In the genomic region with DNA sequence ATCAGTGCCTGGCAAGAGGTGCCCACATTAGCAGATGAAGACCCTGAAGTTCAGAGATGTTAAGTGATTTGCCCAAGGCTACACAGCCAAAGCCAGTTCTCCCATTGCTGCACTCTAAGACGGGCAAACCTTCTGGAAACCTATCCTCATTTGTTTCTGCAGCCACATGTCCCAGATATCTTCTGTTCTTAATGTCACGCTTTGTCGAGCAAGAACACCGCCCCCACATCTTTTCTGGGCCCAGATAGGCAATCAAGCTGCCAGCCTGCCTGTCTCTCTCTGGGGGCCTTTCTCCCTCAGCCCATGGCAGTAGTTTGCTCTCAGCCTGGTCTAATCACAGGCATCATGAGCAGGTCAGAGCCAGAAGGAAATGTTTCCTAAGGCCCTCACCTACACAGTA, we compare ENCODE assay signal across 24 mouse cellular contexts. TPM values are rescaled to one million over a fixed set of nuclear protein-coding genes. Genes with fewer than 3 reads are reported as not detected.
DNase-seq lines count a peak whose midpoint lies in the region; ATAC-seq and TF ChIP-seq lines count a peak whose summit lies in the region.
"Had no signal": no experiment of that assay in that cellular context is flagged by ENCODE, and none has a peak within 500 bp of the region (broad histone marks: within the 10 kb centered on the region; RNA-seq: fewer than 3 reads in every experiment).

No protein-coding gene starts in this region.

- no peak overlapping the region for H3K4me2 ChIP-seq in forebrain, embryonic 12.5 days
- H3K4me2 ChIP-seq in midbrain, postnatal 0 days (ENCODE audit: low read depth, low read length, poor library complexity, severe bottlenecking) = no peak overlapping the region
- H3K4me2 ChIP-seq: embryonic facial prominence, embryonic 13.5 days; neural tube, embryonic 15.5 days had no signal

- 82% methylated on average over 4 of the region's 4 CpGs for WGBS in forebrain, embryonic 12.5 days
- WGBS in midbrain, postnatal 0 days = 70% methylated on average over 4 of the region's 4 CpGs

- no peak overlapping the region for H3K27ac ChIP-seq in forebrain, embryonic 12.5 days
- H3K27ac ChIP-seq in midbrain, postnatal 0 days (ENCODE audit: low read depth, low read length) = no peak overlapping the region
- H3K27ac ChIP-seq: embryonic facial prominence, embryonic 13.5 days; neural tube, embryonic 15.5 days had no signal

- H3K36me3 ChIP-seq in forebrain, embryonic 12.5 days (replicated peaks) = no peaks in the 10 kb centered on the region
- peaks cover 6% of the 10 kb centered on the region for H3K36me3 ChIP-seq in midbrain, postnatal 0 days (ENCODE audit: insufficient read depth, low read length)

- intact Hi-C loops in left cerebral cortex, postnatal 25 days (cut with DNase I) = no loop called here

- H3K9ac ChIP-seq in forebrain, embryonic 12.5 days = no peak overlapping the region
- no peak overlapping the region for H3K9ac ChIP-seq in midbrain, postnatal 0 days (replicated peaks; ENCODE audit: low read length, poor library complexity, severe bottlenecking)
- H3K9ac ChIP-seq: embryonic facial prominence, embryonic 13.5 days; neural tube, embryonic 15.5 days had no signal

- H3K9me3 ChIP-seq in forebrain, embryonic 12.5 days = no peaks in the 10 kb centered on the region
- H3K9me3 ChIP-seq in midbrain, postnatal 0 days (ENCODE audit: low read length) = no peaks in the 10 kb centered on the region
- H3K9me3 ChIP-seq: embryonic facial prominence, embryonic 13.5 days; neural tube, embryonic 15.5 days had no signal

- TF ChIP-seq CTCF in midbrain, postnatal 0 days (IDR thresholded peaks at IDR 0.05) = no peak

- ATAC-seq in frontal cortex, adult (ENCODE audit: low TSS enrichment) = peak; percentile 77
- no peak for ATAC-seq in forebrain, embryonic 12.5 days (ENCODE audit: low FRiP score)
- no peak for ATAC-seq in midbrain, postnatal 0 days (ENCODE audit: low FRiP score)
- ATAC-seq: hindbrain, embryonic 16.5 days; intestine, embryonic 16.5 days had no signal

- no peak for DNase-seq in frontal cortex, postnatal 25 days (ENCODE audit: low spot score in 2 of 2)
- peak; percentile 37 for DNase-seq in layer of hippocampus, adult 11-12 months (ENCODE audit: low spot score)
- no peak for DNase-seq in layer of hippocampus, postnatal 25 days (ENCODE audit: extremely low spot score in 1 of 2, low spot score in 1 of 2)
- DNase-seq in brain, adult 2 months (ENCODE audit: low read depth, low spot score) = peak; percentile 81
- peak; percentile 26 to 63 for DNase-seq in left cerebral cortex, postnatal 25 days (ENCODE audit: low spot score in 2 of 2)
- no peak for DNase-seq in midbrain, postnatal 0 days (ENCODE audit: low spot score)
- DNase-seq: adrenal gland, adult 8-10 months; cerebellum, adult 9-11 months; gastrocnemius, postnatal 14 days; heart, adult 18-20 months; heart, postnatal 36 days; liver; lung, adult 18-20 months; lung, postnatal 14 days; midbrain, embryonic 14.5 days; thymus, adult 18-20 months; thymus, postnatal 4 days had no signal

- H3K4me1 ChIP-seq in forebrain, embryonic 12.5 days = no peaks in the 10 kb centered on the region
- no peaks in the 10 kb centered on the region for H3K4me1 ChIP-seq in midbrain, postnatal 0 days (ENCODE audit: insufficient read depth, low read length)
- H3K4me1 ChIP-seq: embryonic facial prominence, embryonic 13.5 days; neural tube, embryonic 15.5 days had no signal

- H3K27me3 ChIP-seq in forebrain, embryonic 12.5 days = no peaks in the 10 kb centered on the region
- H3K27me3 ChIP-seq in midbrain, postnatal 0 days (ENCODE audit: insufficient read depth, low read length) = no peaks in the 10 kb centered on the region
- H3K27me3 ChIP-seq: embryonic facial prominence, embryonic 13.5 days; neural tube, embryonic 15.5 days had no signal

- H3K4me3 ChIP-seq in forebrain, embryonic 12.5 days (replicated peaks) = no peak overlapping the region
- H3K4me3 ChIP-seq in midbrain, postnatal 0 days (ENCODE audit: low read depth, low read length) = no peak overlapping the region
- H3K4me3 ChIP-seq: embryonic facial prominence, embryonic 13.5 days; myocyte; neural tube, embryonic 15.5 days had no signal

RNA-seq across cellular contexts. Expression of gene Pmm2, which starts 41.1 kb away (rescaled TPM):
- total RNA-seq in layer of hippocampus, postnatal 25 days (2021) = 10 to 100 TPM; 27.1 to 35.4 TPM
- total RNA-seq in left cerebral cortex, postnatal 25 days (2021) = 10 to 100 TPM; 26.8 to 31.0 TPM
- 46.7 and 54.1 TPM in 2 replicates for polyA plus RNA-seq in forebrain, embryonic 12.5 days (2016; fragmentation: Nextera tagmentation; extraction: Ambion mirVana)
- 27.8 and 39.6 TPM in 2 replicates for total RNA-seq in midbrain, postnatal 0 days (2014; rRNA removed)
- 24.6 and 24.8 TPM in 2 replicates for polyA plus RNA-seq in midbrain, postnatal 0 days (2015; fragmentation: Nextera tagmentation; extraction: Ambion mirVana)

RNA-seq across cellular contexts. Expression of gene Tmem186, which starts 41.2 kb away (rescaled TPM):
- 10 to 100 TPM; 11.4 to 11.6 TPM for total RNA-seq in layer of hippocampus, postnatal 25 days (2021)
- total RNA-seq in left cerebral cortex, postnatal 25 days (2021) = 10 to 100 TPM; 12.6 to 12.8 TPM
- polyA plus RNA-seq in forebrain, embryonic 12.5 days (2016; fragmentation: Nextera tagmentation; extraction: Ambion mirVana) = 24.3 and 25.4 TPM in 2 replicates
- total RNA-seq in midbrain, postnatal 0 days (2014; rRNA removed) = 18.6 and 22.1 TPM in 2 replicates
- 16.1 and 17.6 TPM in 2 replicates for polyA plus RNA-seq in midbrain, postnatal 0 days (2015; fragmentation: Nextera tagmentation; extraction: Ambion mirVana)

Comparison
In these comparisons a context has a peak if more than half of its experiments do, and no peak if none do; other contexts are left out.
1. DNase-seq: peak in layer of hippocampus, adult 11-12 months (single experiment), brain, adult 2 months (single experiment) and left cerebral cortex, postnatal 25 days (2 of 2); none in frontal cortex, postnatal 25 days (0 of 2), layer of hippocampus, postnatal 25 days (0 of 2) and midbrain, postnatal 0 days (single experiment).